Mouse (Mus musculus) forebrain, embryonic 15.5 days (tissue): Measurements from ENCODE around the gene Sox9. TPM values are rescaled to one million over a fixed set of nuclear protein-coding genes. Genes with fewer than 3 reads are reported as not detected.

ENCODE experiments used
- ATAC-seq: fragments of 200-750 bp; cut with Nextera tagmentation; replicated peaks from 2 replicates; pipeline ENCODE4 v1.8.0; 2017; ENCODE audit warnings: mild to moderate bottlenecking, moderate TSS enrichment, moderate library complexity
- H3K27ac ChIP-seq: fragments of 300-500 bp; sonication (generic); replicated peaks from 2 replicates; pipeline ENCODE4 v1.5.1; 2015; ENCODE audit warnings: mild to moderate bottlenecking, inconsistent platforms
- H3K27me3 ChIP-seq: fragments of 300-500 bp; sonication (generic); 2 replicates; pipeline ENCODE4 v1.6.1; 2015; ENCODE audit warnings: inconsistent platforms
- H3K36me3 ChIP-seq: fragments of 300-500 bp; sonication (generic); 2 replicates; pipeline ENCODE4 v1.6.1; 2015; ENCODE audit warnings: mild to moderate bottlenecking, inconsistent platforms
- H3K4me1 ChIP-seq: fragments of 300-500 bp; sonication (generic); 2 replicates; pipeline ENCODE4 v1.6.1; 2015; ENCODE audit warnings: inconsistent platforms
- H3K4me2 ChIP-seq: fragments of 300-500 bp; sonication (generic); replicated peaks from 2 replicates; pipeline ENCODE4 v1.6.1; 2015; ENCODE audit warnings: mild to moderate bottlenecking, inconsistent platforms
- H3K4me3 ChIP-seq: fragments of 300-500 bp; sonication (generic); 2 replicates; pipeline ENCODE4 v1.5.1; 2015; ENCODE audit warnings: mild to moderate bottlenecking, inconsistent platforms
- H3K9ac ChIP-seq: fragments of 300-500 bp; sonication (generic); replicated peaks from 2 replicates; pipeline ENCODE4 v1.6.1; 2015; ENCODE audit warnings: mild to moderate bottlenecking, inconsistent platforms
- H3K9me3 ChIP-seq: fragments of 300-500 bp; sonication (generic); 2 replicates; pipeline ENCODE4 v1.6.1; 2016; ENCODE audit warnings: inconsistent platforms
- WGBS: fragments of 180-500 bp; shearing (Covaris S2); methylation state at CpG from one replicate; pipeline ENCODE4 v1.1.7; 2015; ENCODE audit warnings: mixed read lengths; 5-methylcytosine and 5-hydroxymethylcytosine counted together
- polyA plus RNA-seq: library from polyadenylated mRNA; unstranded; fragments of >200 nt; fragmentation: Nextera tagmentation; extraction: Ambion mirVana; gene quantifications from 2 replicates; pipeline ENCODE4 v1.2.1, GENCODE M21; 2015

Sox9 gene
- 66.6 and 70.4 TPM in 2 replicates for polyA plus RNA-seq

DNA sequence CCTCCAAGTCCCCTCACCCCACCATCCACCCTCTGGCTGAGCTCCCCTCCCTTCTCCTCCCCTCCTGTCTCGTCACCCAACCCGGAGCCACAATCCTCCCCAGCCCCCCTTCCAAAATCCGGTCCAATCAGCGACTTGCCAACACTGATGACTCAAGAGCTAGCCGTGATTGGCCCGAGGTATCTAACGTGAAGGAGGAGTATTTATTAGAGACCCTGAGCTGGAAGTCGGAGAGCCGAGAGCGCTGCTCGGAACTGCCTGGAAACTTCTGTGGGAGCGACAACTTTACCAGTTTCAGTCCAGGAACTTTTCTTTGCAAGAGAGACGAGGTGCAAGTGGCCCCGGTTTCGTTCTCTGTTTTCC is at the start of gene Sox9:
TSS of gene Sox9 (plus strand) at position 231 of the 363 bp plus-strand sequence.
- ATAC-seq, result peak; percentile 91
- WGBS, result 0% methylated on average over 15 of the region's 15 CpGs
- peaks cover 59% of the 10 kb centered on the region for H3K4me1 ChIP-seq

DNA sequence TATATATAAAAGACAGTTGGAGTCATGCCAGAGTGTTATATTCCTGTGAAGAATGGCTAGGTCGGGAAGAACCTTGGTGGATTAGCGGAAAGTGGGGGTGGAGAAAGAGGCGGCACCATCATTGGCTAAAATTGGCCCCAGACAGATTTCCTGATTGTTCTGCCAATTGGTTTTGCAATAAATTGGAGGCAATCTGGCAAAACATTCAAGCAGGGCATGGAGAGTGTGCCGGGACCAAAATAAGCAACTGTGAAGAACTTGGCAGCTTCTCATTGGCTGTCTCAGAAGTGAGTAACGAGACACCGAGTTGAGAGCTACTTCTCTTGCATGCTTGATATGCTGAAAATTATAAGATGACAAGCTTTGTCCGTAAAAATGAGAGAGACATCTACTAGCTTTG is 49.6 kb upstream of the Sox9 start:
- H3K9ac ChIP-seq, result no peak overlapping the region
- H3K4me2 ChIP-seq, result no peak overlapping the region
- H3K27me3 ChIP-seq, result no peaks in the 10 kb centered on the region
- no peaks in the 10 kb centered on the region; the same call in 1 of the 2 replicates for H3K4me1 ChIP-seq
- H3K27ac ChIP-seq, result no peak overlapping the region
- no peak overlapping the region for H3K4me3 ChIP-seq
- WGBS, result 50% methylated on average over 7 of the region's 7 CpGs
- ATAC-seq, result no peak
- H3K36me3 ChIP-seq, result no peaks in the 10 kb centered on the region
- H3K9me3 ChIP-seq, result no peaks in the 10 kb centered on the region

More for the DNA sequence above, at the start of gene Sox9:
- Histone ChIP-seq H3K9me3 (no peaks in the 10 kb centered on the region), H3K36me3 (no peaks in the 10 kb centered on the region), H3K9ac (peak within 1 kb of the TSS; percentile 78), H3K4me2 (peak within 1 kb of the TSS; percentile 99), H3K4me3 (peak within 1 kb of the TSS; percentile 79), H3K27ac (peak within 1 kb of the TSS; percentile 89), H3K27me3 (no peaks in the 10 kb centered on the region)

DNA sequence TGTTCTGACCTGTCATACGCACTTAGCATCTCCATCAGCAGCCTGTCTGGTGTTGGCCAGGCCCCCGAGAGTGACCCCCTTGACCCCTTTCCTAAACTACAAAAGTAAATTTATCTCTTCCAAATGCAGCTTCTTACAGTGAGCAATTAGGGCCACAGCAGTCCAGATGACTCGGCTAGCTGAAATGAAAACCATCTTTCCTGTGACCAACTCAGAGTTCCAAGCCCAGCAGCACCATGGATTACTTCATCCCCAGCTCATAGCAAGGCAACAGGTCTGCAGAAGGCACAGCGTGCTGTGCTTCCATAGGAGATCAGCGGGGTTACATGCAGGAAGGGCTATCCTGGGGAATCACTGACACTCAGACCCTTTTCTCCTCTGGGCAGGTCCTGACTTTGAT is 45.0 kb upstream of the Sox9 start:
- Histone ChIP-seq H3K36me3 (no peaks in the 10 kb centered on the region), H3K27me3 (no peaks in the 10 kb centered on the region), H3K9me3 (no peaks in the 10 kb centered on the region), H3K4me3 (no peak overlapping the region), H3K4me2 (no peak overlapping the region), H3K9ac (no peak overlapping the region), H3K27ac (no peak overlapping the region), H3K4me1 (no peaks in the 10 kb centered on the region; the same call in 1 of the 2 replicates)
- 85% methylated on average over 5 of the region's 5 CpGs for WGBS
- no peak for ATAC-seq

DNA sequence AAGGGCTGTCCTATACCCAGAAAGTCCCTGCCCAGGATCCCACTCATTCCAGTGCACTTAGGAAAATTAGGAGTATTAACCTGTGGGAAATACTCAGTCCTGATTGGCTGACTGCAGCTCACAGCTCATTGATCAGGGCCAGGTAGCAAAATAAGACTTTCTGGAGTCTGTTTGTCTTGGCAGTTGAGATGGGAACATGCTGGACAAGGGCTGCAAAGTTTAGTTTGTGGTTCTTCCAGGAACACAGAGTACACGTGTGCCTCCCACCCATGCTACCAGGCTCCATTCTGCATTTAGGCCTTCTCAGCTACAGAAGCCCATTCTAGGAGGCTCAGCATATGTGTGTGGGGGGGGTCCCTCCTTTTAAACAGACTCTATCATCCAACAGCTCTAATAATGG is 42.3 kb upstream of the Sox9 start:
- H3K36me3 ChIP-seq, result no peaks in the 10 kb centered on the region
- 90% methylated on average over 1 of the region's 1 CpGs for WGBS
- no peaks in the 10 kb centered on the region for H3K4me1 ChIP-seq
- no peak overlapping the region for H3K27ac ChIP-seq
- H3K9ac ChIP-seq, result no peak overlapping the region
- H3K4me2 ChIP-seq, result no peak overlapping the region
- H3K4me3 ChIP-seq, result no peak overlapping the region
- no peak for ATAC-seq
- no peaks in the 10 kb centered on the region for H3K9me3 ChIP-seq
- H3K27me3 ChIP-seq, result no peaks in the 10 kb centered on the region

DNA sequence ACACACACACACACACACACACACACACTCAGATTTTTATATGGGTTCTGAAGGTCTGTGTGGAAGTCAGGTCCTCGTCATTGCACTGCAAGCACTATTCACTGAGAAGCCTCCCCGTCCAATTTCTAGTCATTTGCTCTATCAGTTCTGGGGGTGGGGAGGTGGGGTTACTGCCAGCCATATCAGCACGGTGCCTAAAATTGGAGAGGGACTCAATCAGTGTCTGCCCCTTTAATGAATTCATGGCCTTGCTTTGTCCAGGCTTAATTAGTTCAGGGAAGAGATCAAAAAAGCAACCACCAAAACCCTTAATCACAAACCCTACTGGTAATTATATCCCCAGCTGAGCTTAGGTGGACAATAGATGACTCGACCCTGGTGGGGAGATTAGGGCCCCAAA is 25.5 kb upstream of the Sox9 start:
- Histone ChIP-seq H3K4me2 (no peak overlapping the region), H3K36me3 (no peaks in the 10 kb centered on the region), H3K9ac (no peak overlapping the region), H3K27me3 (no peaks in the 10 kb centered on the region), H3K9me3 (no peaks in the 10 kb centered on the region), H3K27ac (no peak overlapping the region), H3K4me3 (no peak overlapping the region), H3K4me1 (no peaks in the 10 kb centered on the region)
- WGBS, result 4% methylated on average over 4 of the region's 4 CpGs
- no peak for ATAC-seq

DNA sequence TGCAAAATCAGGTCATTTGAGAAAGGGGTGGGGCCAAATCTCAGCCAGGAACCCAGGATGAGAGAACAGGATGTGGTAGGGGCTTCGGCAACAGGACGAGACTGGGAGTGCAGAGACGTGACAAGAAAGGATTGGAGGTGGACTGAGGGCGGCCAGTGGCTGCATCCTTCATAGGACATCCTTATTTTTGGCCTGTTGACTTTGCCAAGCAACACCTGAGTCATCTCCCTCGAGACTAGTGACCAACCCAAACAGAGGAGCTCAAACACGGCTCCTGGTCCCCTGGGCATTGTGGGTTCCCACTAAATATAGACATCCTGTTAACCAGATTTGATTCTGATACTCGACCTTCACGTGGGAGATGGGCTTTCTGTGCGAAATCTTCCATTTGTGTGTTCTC is 24.0 kb upstream of the Sox9 start:
- 80% methylated on average over 9 of the region's 9 CpGs for WGBS

DNA sequence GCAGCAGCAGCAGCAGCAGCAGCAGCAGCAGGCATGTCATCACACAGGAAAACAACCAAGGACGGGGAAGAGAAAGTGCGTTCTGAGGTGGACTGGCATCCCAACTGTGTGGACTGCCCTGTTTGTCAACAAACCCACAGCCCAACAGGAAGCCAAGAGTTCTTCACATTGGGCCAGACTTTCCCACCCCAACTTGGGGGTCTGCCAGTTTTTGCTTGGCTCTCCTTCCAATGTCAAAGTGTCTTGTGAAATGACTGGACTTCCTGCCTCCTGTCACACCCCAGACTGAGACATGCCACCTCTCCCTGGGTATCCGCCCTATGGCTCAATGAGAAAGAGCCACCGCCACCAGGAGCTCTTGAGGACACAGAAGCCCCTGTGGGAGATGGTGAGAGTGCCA is 15.1 kb upstream of the Sox9 start:
- no peak overlapping the region for H3K9ac ChIP-seq
- H3K27me3 ChIP-seq, result no peaks in the 10 kb centered on the region
- no peak overlapping the region for H3K4me3 ChIP-seq
- 91% methylated on average over 4 of the region's 4 CpGs for WGBS
- ATAC-seq, result no peak
- H3K27ac ChIP-seq, result no peak overlapping the region
- no peaks in the 10 kb centered on the region for H3K4me1 ChIP-seq
- no peaks in the 10 kb centered on the region for H3K36me3 ChIP-seq
- no peaks in the 10 kb centered on the region for H3K9me3 ChIP-seq
- no peak overlapping the region for H3K4me2 ChIP-seq

More for the DNA sequence above, 24.0 kb upstream of the Sox9 start:
- no peaks in the 10 kb centered on the region for H3K36me3 ChIP-seq
- H3K27ac ChIP-seq, result no peak overlapping the region
- no peaks in the 10 kb centered on the region for H3K9me3 ChIP-seq
- no peak overlapping the region for H3K9ac ChIP-seq
- H3K4me3 ChIP-seq, result no peak overlapping the region
- H3K4me1 ChIP-seq, result no peaks in the 10 kb centered on the region
- no peak overlapping the region for H3K4me2 ChIP-seq
- no peak for ATAC-seq
- H3K27me3 ChIP-seq, result no peaks in the 10 kb centered on the region

DNA sequence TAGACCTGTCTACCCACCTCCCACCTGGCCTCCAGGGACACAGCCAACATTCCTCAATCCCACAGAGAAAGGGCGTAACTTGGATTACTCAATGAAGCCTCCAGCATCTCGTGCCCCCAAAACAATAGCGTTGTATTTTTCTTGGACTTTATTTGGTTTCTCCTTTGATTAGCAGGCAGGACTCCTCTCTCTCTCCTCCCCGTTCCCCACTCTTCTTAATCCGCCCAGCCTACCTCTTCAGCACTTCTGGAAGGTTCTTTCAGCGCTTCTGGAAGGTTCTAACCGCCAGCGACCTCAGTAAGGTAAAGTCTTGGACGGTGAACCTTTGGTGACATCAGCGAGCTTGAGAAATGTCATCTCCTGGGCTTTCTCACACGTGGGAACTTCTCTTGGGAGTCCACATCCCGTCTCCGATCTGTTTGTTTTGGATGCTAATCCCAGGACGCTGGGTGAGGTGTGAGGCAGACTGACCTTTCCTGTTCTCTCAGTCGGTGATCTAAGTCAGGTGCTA is 14.4 kb upstream of the Sox9 start:
- Histone ChIP-seq H3K36me3 (no peaks in the 10 kb centered on the region), H3K27me3 (no peaks in the 10 kb centered on the region), H3K9ac (no peak overlapping the region), H3K4me3 (no peak overlapping the region), H3K4me1 (no peaks in the 10 kb centered on the region), H3K27ac (no peak overlapping the region), H3K4me2 (no peak overlapping the region), H3K9me3 (no peaks in the 10 kb centered on the region)
- 86% methylated on average over 15 of the region's 15 CpGs for WGBS
- ATAC-seq, result no peak

DNA sequence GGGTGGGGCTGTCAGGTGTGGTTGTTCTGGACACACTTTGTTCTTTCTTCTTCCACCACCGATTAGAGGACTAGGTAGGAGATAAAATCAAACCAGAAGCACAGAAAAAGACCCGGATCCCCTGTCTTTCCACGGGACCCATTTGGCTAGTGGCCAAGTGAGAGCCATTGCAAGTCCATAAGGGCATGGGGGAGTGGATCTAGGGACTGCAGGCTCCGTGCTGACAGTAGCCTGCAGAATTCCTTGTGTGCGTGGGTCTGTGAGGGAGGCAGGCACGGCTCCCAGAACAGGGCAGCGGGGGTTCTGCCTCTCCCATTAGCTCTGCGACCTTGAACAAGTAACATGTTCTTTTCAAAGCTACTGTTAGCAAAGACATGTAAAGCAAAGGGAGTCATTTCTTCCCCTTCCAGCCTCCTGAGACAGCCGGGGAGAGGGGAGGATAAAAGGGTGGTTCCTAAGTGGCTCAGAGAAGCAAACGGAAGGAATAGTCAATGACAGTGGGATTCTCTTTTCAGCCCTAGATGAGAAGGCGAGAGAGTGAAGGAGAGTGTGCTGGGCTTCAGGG is 9.2 kb upstream of the Sox9 start:
- WGBS, result 36% methylated on average over 11 of the region's 11 CpGs
- no peak overlapping the region for H3K9ac ChIP-seq
- H3K4me1 ChIP-seq, result no peaks in the 10 kb centered on the region
- H3K36me3 ChIP-seq, result no peaks in the 10 kb centered on the region
- no peaks in the 10 kb centered on the region for H3K27me3 ChIP-seq
- no peak overlapping the region for H3K4me3 ChIP-seq
- H3K4me2 ChIP-seq, result no peak overlapping the region
- ATAC-seq, result no peak
- H3K27ac ChIP-seq, result no peak overlapping the region
- no peaks in the 10 kb centered on the region for H3K9me3 ChIP-seq

DNA sequence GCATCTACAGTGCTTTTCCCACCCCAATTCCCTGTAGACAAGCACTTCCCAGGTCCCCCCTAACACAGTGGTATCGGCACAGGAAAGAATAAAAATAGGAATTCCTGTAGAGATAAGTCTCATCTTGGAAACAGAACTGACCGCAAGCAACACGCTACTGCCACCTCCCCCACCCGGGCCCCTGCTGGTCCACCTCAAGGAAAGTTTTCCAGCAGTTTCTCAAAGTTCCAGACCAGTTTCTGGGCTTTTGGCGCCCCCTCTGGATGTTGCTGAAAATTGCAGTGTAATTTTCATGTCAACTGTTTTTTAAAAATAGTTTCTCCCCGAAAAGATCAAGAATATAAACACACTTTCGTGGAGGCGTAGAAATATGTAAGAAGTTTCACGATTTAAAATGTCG is 2.3 kb upstream of the Sox9 start:
- no peaks in the 10 kb centered on the region for H3K36me3 ChIP-seq
- H3K9me3 ChIP-seq, result no peaks in the 10 kb centered on the region
- H3K4me1 ChIP-seq, result peaks cover 49% of the 10 kb centered on the region
- no peaks in the 10 kb centered on the region for H3K27me3 ChIP-seq
- no peak overlapping the region for H3K9ac ChIP-seq
- WGBS, result 1% methylated on average over 10 of the region's 10 CpGs
- no peak overlapping the region for H3K4me3 ChIP-seq
- peak overlapping the region; percentile 99; the same call in 1 of the 2 replicates for H3K4me2 ChIP-seq
- H3K27ac ChIP-seq, result no peak overlapping the region
- ATAC-seq, result no peak

DNA sequence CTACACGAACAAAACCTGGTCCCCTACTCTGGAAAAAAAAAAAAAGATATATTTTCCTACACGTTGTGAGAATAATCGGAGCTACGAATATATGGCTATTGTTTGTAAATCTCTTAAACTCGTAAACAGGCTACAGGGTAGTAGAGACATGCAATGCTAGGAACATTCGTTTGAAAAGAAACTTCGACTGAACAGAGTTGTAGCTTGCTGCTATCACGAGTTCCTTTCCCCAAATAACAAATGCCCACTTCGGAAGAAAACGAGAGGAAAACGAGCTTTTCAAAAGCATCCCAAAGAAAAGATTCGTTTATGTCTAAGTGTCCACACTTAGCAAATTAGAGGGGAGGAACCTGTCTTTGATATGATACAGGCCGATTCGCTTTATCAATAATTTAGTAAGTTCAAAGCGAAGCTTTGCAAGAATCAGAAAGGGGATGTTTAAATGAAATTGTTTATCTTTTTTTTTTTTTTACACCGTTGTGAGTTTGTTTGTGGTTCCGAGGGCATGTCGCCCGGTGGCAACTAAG is 1.6 kb upstream of the Sox9 start:
- Histone ChIP-seq H3K4me2 (peak overlapping the region; percentile 99), H3K9me3 (no peaks in the 10 kb centered on the region), H3K4me1 (peaks cover 51% of the 10 kb centered on the region), H3K4me3 (peak overlapping the region; percentile 79), H3K27ac (no peak overlapping the region), H3K9ac (no peak overlapping the region), H3K27me3 (no peaks in the 10 kb centered on the region), H3K36me3 (no peaks in the 10 kb centered on the region)
- 8% methylated on average over 19 of the region's 19 CpGs for WGBS
- no peak for ATAC-seq

DNA sequence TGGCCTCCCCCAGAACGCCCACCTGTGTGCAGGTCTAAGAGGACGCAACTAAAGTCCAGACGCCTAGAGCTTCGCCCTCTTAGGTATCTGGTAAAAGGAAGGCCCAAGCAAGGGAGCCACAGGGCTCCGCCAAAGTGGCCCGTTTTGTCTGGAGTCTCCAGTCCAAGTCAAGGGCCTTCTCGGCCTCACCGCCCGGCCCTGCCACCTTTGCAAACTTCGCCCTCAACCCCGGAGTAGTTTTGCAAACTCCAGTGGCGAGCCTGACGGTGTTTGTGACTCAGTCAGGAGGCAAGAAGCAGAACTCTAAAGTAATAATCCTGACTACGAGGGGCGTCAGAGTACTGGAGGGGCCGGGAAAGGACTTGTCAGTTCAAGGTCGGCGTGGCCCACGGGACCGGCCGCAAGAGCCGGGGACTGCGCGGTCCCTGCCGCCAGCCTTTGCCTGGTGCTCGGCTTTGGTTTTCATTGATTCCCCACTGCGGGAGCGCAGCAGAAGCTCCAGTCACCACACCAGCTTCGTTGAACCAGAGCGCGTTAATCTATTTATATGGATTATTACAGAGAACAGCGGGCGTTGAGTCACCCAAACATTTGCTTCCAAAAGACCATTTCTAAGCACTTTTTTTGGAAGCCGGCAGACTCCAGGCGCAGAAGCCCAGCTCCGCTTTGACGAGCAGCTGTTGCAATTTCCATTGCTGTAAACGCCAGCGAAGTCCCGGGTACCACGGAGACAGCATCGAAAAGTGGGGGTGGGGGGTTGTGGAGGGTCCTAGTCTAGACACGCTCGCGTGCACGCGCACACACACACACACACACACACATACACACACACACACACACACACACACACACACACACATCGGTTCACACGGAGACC is 751 bp upstream of the Sox9 start:
- peak; percentile 65 for ATAC-seq
- WGBS, result under 1% methylated on average over 44 of the region's 49 CpGs
- H3K9me3 ChIP-seq, result no peaks in the 10 kb centered on the region

More for the DNA sequence above, 751 bp upstream of the Sox9 start:
- no peaks in the 10 kb centered on the region for H3K27me3 ChIP-seq
- H3K4me2 ChIP-seq, result peak overlapping the region; percentile 99
- no peaks in the 10 kb centered on the region for H3K36me3 ChIP-seq
- H3K4me1 ChIP-seq, result peaks cover 54% of the 10 kb centered on the region
- H3K4me3 ChIP-seq, result peak overlapping the region; percentile 79
- peak overlapping the region; percentile 34 for H3K9ac ChIP-seq
- peak overlapping the region; percentile 89 for H3K27ac ChIP-seq
